Mouse (Mus musculus) induced T-regulatory cell, adult 2 months (primary cell): ENCODE measurements around the gene Col17a1.

Experiments used
- DNase-seq: peaks from one replicate; pipeline ENCODE4 v3.0.0-alpha.2; 2012; ENCODE audit warnings: low read depth

Gene Col17a1

DNA sequence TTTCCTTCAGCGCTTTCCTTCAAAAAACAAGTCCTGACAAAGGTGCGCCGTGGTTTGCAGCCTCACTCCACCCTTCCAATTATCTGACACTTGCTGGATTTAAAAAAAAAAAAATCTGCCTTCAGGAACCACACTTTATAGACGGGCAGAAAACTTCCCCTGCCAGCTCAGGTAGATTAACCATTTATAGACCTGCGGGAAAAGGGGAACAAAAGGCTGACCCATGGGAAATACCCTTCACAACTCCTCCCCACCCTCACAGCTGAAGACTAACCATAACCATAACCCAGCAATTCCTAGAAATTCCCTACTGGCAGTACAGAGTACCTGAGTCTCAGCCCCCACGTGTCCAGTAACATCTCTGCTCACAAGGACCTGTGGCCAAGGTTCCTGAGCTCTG is at the start of gene Col17a1:
Gene Col17a1 (minus strand): TSS at position 101 of the 400 bp plus-strand sequence.
- no peak for DNase-seq

GRCm38 (mm10) chr19:47731931-47732330 is 40.0 kb upstream of the Col17a1 start:
- peak; percentile 85 for DNase-seq

DNA sequence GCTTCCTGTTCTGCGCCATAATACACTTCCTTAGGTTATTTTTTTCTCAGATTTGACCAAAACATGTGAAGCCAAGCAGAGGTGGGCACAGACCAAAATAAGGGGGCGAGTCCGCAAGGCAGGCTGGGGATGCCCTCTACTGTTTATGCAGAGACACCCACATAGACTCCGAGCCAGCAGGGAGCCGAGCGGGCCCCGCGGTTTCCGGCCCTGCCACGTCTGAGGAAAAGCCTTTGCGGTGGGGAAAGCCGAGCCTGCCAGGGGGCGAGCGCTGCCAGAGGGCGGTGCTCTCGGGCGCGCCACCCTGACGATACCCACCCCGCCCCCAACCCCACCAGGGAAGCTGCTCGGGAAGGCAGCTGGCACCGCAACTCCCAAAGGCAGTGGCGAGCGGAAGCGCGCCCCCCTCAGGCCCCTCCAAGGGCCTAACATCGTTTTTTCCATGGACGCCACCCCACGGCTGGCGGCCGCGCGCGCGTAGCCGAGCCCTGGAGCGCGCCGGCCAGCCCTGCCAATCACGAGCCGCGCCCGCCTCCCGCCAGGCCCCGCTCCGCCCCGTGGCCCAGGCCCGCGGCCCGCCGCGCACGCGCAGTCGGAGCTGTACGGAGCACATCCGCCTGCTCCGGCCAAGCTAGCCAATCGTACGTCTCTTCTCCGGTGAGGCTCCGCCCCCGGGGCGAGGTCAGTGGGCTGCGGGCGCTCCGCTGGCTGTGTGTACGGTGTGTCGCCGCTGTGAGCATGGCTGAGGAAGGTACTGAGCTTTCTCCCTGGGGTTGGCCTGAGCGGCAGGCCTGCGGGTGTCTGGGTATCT is 39.4 kb upstream of the Col17a1 start, which contains the start of gene Sfr1:
Gene Sfr1 (plus strand): TSS at position 612 of the 811 bp plus-strand sequence.
- peak; percentile 98 for DNase-seq

DNA sequence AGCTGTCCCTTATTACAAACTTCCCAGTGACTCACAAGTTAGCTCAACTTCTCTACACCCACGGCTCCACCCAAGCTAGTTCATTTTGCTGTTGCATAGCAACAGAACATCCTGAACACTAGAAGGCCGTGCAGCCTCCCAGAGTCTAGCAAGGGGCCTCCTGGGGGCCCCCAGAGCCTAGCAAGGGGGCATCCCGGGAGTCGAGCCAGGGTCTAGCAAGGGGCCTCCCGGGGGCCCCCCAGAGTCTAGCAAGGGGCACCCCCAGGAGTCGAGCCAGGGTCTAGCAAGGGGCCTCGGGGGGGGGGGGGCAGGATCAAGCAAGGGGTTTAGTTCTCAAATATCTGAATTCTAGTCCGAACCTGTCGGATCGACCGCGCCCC is 38.8 kb upstream of the Col17a1 start:
- DNase-seq = peak; percentile 90

- DNase-seq = no peak
Measured at GRCm38 (mm10) chr19:47725643-47726140, 33.8 kb upstream of the Col17a1 start.

- no peak for DNase-seq
Measured at GRCm38 (mm10) chr19:47724903-47725302, 33.0 kb upstream of the Col17a1 start.

DNA sequence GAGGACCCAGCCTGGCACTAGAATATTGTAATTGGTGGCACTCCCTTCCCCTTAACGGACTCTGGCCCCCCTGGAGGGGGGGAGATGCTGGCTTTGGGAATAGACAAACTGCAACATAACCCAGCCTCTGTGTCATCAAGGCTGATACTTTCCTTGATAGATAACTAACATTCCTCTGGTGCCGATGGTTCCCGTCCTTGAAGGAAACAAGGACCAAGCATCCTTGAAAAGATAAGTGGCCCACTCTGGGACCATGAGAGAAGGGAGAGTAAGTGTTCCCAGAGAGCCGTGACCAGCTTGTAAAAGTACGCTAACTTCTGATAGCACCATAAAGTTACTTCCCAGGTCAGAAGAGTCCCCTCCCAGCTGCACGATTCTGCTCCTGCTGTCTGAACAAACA is 30.6 kb upstream of the Col17a1 start:
- DNase-seq = no peak

GRCm38 (mm10) chr19:47719147-47719546 is 27.3 kb upstream of the Col17a1 start:
- no peak for DNase-seq

DNA sequence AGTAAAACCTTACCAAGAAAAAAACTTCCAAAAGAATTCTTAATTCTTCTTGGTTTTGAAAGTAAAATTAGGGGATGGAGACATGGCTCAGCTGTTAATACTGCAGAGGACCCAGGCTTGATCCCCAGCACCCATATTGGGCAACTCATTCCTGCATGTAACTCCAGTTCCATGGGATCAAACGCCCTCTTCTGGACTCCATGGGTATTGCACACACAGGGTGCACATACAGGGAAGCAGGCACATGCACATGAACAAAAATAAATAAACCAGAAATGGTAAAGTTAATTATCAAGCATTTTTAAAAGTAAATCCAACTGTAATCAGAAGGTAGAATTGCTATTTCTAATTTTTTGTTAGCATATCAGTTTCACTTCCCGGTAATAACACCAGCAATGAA is 24.2 kb upstream of the Col17a1 start:
- no peak for DNase-seq

- no peak for DNase-seq
Measured at GRCm38 (mm10) chr19:47713457-47713856, 21.6 kb upstream of the Col17a1 start.

DNA sequence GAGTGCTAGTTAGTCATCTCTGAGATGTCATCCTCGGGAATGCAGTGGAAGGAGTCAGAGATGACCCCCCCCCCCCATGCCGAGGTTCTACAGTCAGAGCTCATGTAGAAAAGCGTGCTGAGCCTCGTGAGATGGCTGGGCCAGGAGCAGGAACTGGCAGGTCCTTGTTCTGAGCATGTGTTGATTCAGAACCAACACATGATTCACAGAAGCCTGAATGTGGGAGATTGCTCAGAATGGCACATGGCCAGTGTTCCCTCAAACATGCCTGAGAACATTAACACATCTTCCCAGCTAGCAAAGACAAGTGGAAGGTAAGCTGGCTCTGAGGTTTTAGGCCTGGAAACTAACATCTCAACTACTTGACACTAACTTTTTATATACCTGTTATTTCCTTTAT is 18.5 kb upstream of the Col17a1 start:
- DNase-seq = no peak

DNA sequence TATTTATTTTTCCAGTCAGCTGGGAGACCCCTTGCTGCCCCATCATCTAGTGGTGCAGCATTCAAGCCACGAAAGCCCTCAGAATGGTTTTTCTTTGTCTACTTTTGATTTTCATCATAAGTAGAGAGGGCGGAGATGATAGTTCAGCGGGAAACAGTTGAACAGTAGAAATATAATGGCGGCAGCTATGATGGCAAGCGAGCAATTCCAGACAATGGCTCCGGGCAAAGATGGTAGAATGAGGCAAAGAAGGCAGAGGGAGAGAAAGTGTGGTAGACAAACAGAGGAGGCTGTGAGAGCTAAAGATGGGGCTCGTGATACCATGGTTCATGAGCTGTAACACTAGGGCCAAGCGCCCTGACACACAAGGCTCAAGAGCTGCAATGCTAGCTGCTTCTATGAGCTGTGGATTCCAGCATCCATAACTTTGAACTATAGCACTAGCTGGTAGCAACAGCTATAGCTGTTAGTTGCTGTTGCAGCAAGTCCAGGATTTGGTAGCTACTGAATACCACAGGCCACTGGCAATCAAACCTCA is 13.9 kb upstream of the Col17a1 start:
- DNase-seq = no peak

GRCm38 (mm10) chr19:47705080-47705771 is 13.3 kb upstream of the Col17a1 start:
- no peak for DNase-seq

- DNase-seq = no peak
Measured at GRCm38 (mm10) chr19:47700509-47700908, 8.6 kb upstream of the Col17a1 start.

DNA sequence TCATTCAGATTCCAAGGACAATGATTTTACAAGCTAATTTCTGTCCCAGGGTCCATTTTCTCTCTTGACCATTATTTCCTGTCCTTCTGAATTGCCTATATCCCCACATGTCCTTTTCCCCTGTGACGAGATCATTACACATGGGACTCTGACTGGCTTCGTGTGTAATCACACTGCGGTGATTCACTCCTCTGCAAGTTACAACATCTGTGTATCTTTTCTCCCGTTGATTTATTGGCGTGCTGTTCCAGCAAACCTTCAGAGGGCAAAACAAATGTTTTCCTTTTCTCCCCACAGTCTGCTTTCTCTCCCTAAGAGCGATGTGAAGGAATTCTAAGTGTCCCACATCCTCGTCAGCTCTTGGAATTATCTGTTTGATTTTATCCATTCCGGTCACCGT is 7.8 kb upstream of the Col17a1 start:
- DNase-seq = no peak

DNA sequence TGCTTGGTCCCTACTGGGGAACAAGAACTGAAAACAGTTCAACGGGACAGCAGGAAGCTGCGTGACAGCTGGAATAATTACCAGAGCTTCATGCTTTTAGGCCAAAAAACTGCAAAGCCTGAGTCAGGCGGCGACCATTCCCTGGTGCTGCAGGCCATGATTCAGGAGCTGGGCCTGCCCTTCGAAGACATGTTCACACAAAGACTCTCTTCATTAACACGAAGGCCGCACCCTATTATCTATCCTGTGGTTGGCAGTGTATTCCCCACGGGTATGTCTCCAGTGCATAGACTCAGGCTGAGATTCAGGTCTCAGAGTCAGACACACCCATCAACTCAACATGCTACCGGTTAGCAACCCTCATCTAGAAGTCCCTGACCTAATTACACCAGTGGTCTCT is 6.4 kb upstream of the Col17a1 start:
- no peak for DNase-seq

DNA sequence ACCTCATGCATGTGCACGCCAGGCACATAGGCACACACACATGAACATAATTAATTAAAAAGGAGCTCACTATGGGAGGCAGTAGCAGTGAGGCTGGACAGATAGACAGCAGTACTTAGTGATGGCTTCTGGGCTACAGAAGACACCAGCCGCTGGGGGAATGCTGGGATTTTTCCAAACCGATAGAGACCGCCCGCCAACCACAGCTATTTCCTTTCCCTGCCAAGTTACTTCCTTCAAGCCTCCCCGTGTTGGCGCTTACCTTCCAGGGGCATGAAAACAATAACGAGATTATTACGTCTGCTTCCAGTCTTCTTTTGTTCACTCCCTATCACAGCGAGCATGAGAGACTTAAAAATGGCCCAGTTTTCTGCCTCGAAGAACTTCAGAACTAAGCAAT is 5.2 kb upstream of the Col17a1 start:
- no peak for DNase-seq

GRCm38 (mm10) chr19:47696411-47696810 is 4.5 kb upstream of the Col17a1 start:
- no peak for DNase-seq

DNA sequence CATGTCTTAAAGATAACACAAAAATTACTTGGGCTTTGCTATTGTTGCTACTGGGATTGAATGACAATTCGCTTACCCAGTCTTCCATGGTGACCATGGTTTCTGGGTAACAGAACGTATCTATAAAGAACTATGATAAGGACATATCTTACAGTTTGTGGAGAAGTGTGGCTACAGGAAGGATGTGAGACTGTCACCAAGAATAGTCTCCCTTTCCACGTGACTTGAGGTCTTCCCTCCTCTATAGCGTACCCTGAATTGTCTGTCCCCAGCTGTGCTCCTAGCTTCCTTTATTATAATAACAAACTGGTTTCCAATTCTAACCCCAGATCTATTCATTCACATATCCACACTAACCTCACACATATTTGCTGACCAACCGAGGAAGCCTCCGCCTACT is 3.8 kb upstream of the Col17a1 start:
- DNase-seq = no peak

- no peak for DNase-seq
Measured at GRCm38 (mm10) chr19:47689592-47689991, 2.3 kb downstream of the Col17a1 start.

- no peak for DNase-seq
Measured at GRCm38 (mm10) chr19:47678675-47679074, 13.2 kb downstream of the Col17a1 start.

GRCm38 (mm10) chr19:47674419-47674818 is 17.5 kb downstream of the Col17a1 start:
- DNase-seq = peak; percentile 66

- no peak for DNase-seq
Measured at GRCm38 (mm10) chr19:47668399-47668798, 23.5 kb downstream of the Col17a1 start.
